Mouse (Mus musculus) heart, embryonic 15.5 days (tissue): ENCODE results near the gene Uts2. TPM values are rescaled to one million over a fixed set of nuclear protein-coding genes. Genes with fewer than 3 reads are reported as not detected.

ENCODE experiments used
- ATAC-seq: fragments of 200-750 bp; cut with Nextera tagmentation; replicated peaks from 2 replicates; pipeline ENCODE4 v1.8.0; 2017; ENCODE audit warnings: low read depth, moderate TSS enrichment; ENCODE audit not compliant: insufficient number of reproducible peaks, insufficient read depth, low FRiP score
- H3K27ac ChIP-seq: fragments of 300-500 bp; sonication (generic); 2 replicates; pipeline ENCODE4 v1.5.1; 2015; ENCODE audit warnings: mild to moderate bottlenecking, inconsistent platforms
- H3K27me3 ChIP-seq: fragments of 300-500 bp; sonication (generic); 2 replicates; pipeline ENCODE4 v1.6.1; 2015; ENCODE audit warnings: inconsistent platforms
- H3K36me3 ChIP-seq: fragments of 300-500 bp; sonication (generic); 2 replicates; pipeline ENCODE4 v1.6.1; 2015; ENCODE audit warnings: mild to moderate bottlenecking, inconsistent platforms
- H3K4me1 ChIP-seq: fragments of 300-500 bp; sonication (generic); replicated peaks from 2 replicates; pipeline ENCODE4 v1.6.1; 2015; ENCODE audit warnings: inconsistent platforms
- H3K4me2 ChIP-seq: fragments of 300-500 bp; sonication (generic); 2 replicates; pipeline ENCODE4 v1.6.1; 2015; ENCODE audit warnings: inconsistent platforms, mild to moderate bottlenecking, moderate library complexity
- H3K4me3 ChIP-seq: fragments of 300-500 bp; sonication (generic); 2 replicates; pipeline ENCODE4 v1.5.1; 2015; ENCODE audit warnings: mild to moderate bottlenecking, inconsistent platforms
- H3K9ac ChIP-seq: fragments of 300-500 bp; sonication (generic); 2 replicates; pipeline ENCODE4 v1.6.1; 2015; ENCODE audit warnings: mild to moderate bottlenecking, inconsistent platforms
- H3K9me3 ChIP-seq: fragments of 300-500 bp; sonication (generic); replicated peaks from 2 replicates; pipeline ENCODE4 v1.6.1; 2016; ENCODE audit warnings: inconsistent platforms
- WGBS: fragments of 180-500 bp; shearing (Covaris S2); methylation state at CpG from one replicate; pipeline ENCODE4 v1.1.7; 2015; ENCODE audit warnings: mixed read lengths; 5-methylcytosine and 5-hydroxymethylcytosine counted together
- polyA plus RNA-seq: library from polyadenylated mRNA; unstranded; fragments of >200 nt; fragmentation: Nextera tagmentation; extraction: Ambion mirVana; gene quantifications from 2 replicates; pipeline ENCODE4 v1.2.1, GENCODE M21; 2015

Uts2 gene
- polyA plus RNA-seq, 1 experiment from 2014 or later = not detected

GRCm38 (mm10) chr4:150973264-150973663 is 23.6 kb upstream of the Uts2 start:
- Histone ChIP-seq H3K9ac (no peak overlapping the region), H3K4me2 (no peak overlapping the region), H3K27me3 (no peaks in the 10 kb centered on the region), H3K9me3 (no peaks in the 10 kb centered on the region), H3K27ac (no peak overlapping the region), H3K4me1 (no peaks in the 10 kb centered on the region), H3K36me3 (no peaks in the 10 kb centered on the region), H3K4me3 (no peak overlapping the region)
- WGBS = 72% methylated on average over 8 of the region's 8 CpGs
- no peak for ATAC-seq

GRCm38 (mm10) chr4:150975145-150975544 is 21.8 kb upstream of the Uts2 start:
- no peak for ATAC-seq
- Histone ChIP-seq H3K36me3 (no peaks in the 10 kb centered on the region), H3K27ac (no peak overlapping the region), H3K4me1 (no peaks in the 10 kb centered on the region), H3K4me3 (no peak overlapping the region), H3K27me3 (no peaks in the 10 kb centered on the region), H3K9me3 (no peaks in the 10 kb centered on the region), H3K9ac (no peak overlapping the region), H3K4me2 (no peak overlapping the region)
- WGBS = 28% methylated on average over 1 of the region's 1 CpGs

GRCm38 (mm10) chr4:150978156-150978910 is 18.6 kb upstream of the Uts2 start:
- Histone ChIP-seq H3K4me3 (no peak overlapping the region), H3K9ac (no peak overlapping the region), H3K36me3 (no peaks in the 10 kb centered on the region), H3K27ac (no peak overlapping the region), H3K4me1 (no peaks in the 10 kb centered on the region), H3K9me3 (no peaks in the 10 kb centered on the region), H3K27me3 (no peaks in the 10 kb centered on the region), H3K4me2 (no peak overlapping the region)
- WGBS = 83% methylated on average over 21 of the region's 21 CpGs
- ATAC-seq = no peak

GRCm38 (mm10) chr4:150979455-150979854 is 17.4 kb upstream of the Uts2 start:
- Histone ChIP-seq H3K27ac (no peak overlapping the region), H3K4me1 (no peaks in the 10 kb centered on the region), H3K27me3 (no peaks in the 10 kb centered on the region), H3K36me3 (no peaks in the 10 kb centered on the region), H3K4me2 (no peak overlapping the region), H3K4me3 (no peak overlapping the region), H3K9ac (no peak overlapping the region), H3K9me3 (no peaks in the 10 kb centered on the region)
- ATAC-seq = no peak
- 72% methylated on average over 9 of the region's 9 CpGs for WGBS

GRCm38 (mm10) chr4:150980153-150980552 is 16.7 kb upstream of the Uts2 start:
- H3K9ac ChIP-seq = no peak overlapping the region
- WGBS = 82% methylated on average over 5 of the region's 5 CpGs
- H3K4me2 ChIP-seq = no peak overlapping the region
- ATAC-seq = no peak
- H3K4me3 ChIP-seq = no peak overlapping the region
- no peaks in the 10 kb centered on the region for H3K36me3 ChIP-seq
- H3K9me3 ChIP-seq = no peaks in the 10 kb centered on the region
- no peaks in the 10 kb centered on the region for H3K4me1 ChIP-seq
- no peak overlapping the region for H3K27ac ChIP-seq
- H3K27me3 ChIP-seq = no peaks in the 10 kb centered on the region

- no peaks in the 10 kb centered on the region for H3K4me1 ChIP-seq
- no peaks in the 10 kb centered on the region for H3K9me3 ChIP-seq
- H3K4me3 ChIP-seq = no peak overlapping the region
- no peak overlapping the region for H3K27ac ChIP-seq
- WGBS = 45% methylated on average over 6 of the region's 6 CpGs
- H3K36me3 ChIP-seq = no peaks in the 10 kb centered on the region
- H3K9ac ChIP-seq = no peak overlapping the region
- ATAC-seq = no peak
- H3K4me2 ChIP-seq = no peak overlapping the region
- H3K27me3 ChIP-seq = no peaks in the 10 kb centered on the region
Measured at GRCm38 (mm10) chr4:150990148-150990547, 6.7 kb upstream of the Uts2 start.

- WGBS = 88% methylated on average over 9 of the region's 9 CpGs
- Histone ChIP-seq H3K36me3 (no peaks in the 10 kb centered on the region), H3K4me3 (no peak overlapping the region), H3K9ac (no peak overlapping the region), H3K27me3 (no peaks in the 10 kb centered on the region), H3K9me3 (no peaks in the 10 kb centered on the region), H3K4me2 (no peak overlapping the region), H3K4me1 (no peaks in the 10 kb centered on the region), H3K27ac (no peak overlapping the region)
- no peak for ATAC-seq
Measured at GRCm38 (mm10) chr4:150998626-150999025, 1.7 kb downstream of the Uts2 start.

- no peak overlapping the region for H3K27ac ChIP-seq
- no peak overlapping the region for H3K4me2 ChIP-seq
- H3K36me3 ChIP-seq = peaks cover 5% of the 10 kb centered on the region; the same call in 1 of the 2 replicates
- no peak overlapping the region for H3K4me3 ChIP-seq
- no peak overlapping the region for H3K9ac ChIP-seq
- no peaks in the 10 kb centered on the region for H3K4me1 ChIP-seq
- no peak for ATAC-seq
- H3K27me3 ChIP-seq = no peaks in the 10 kb centered on the region
- no peaks in the 10 kb centered on the region for H3K9me3 ChIP-seq
- WGBS = 60% methylated on average over 13 of the region's 13 CpGs
Measured at GRCm38 (mm10) chr4:151001397-151001796, 4.5 kb downstream of the Uts2 start.

- no peak overlapping the region for H3K4me2 ChIP-seq
- no peak for ATAC-seq
- no peaks in the 10 kb centered on the region for H3K9me3 ChIP-seq
- no peaks in the 10 kb centered on the region for H3K27me3 ChIP-seq
- WGBS = 87% methylated on average over 13 of the region's 13 CpGs
- H3K36me3 ChIP-seq = peaks cover 10% of the 10 kb centered on the region; the same call in 1 of the 2 replicates
- H3K27ac ChIP-seq = no peak overlapping the region
- no peak overlapping the region for H3K9ac ChIP-seq
- H3K4me1 ChIP-seq = no peaks in the 10 kb centered on the region
- H3K4me3 ChIP-seq = no peak overlapping the region
Measured at GRCm38 (mm10) chr4:151005656-151006318, 8.9 kb downstream of the Uts2 start.

GRCm38 (mm10) chr4:151006945-151007344 is 10.0 kb downstream of the Uts2 start:
- Histone ChIP-seq H3K36me3 (peaks cover 10% of the 10 kb centered on the region; the same call in 1 of the 2 replicates), H3K9me3 (no peaks in the 10 kb centered on the region), H3K9ac (no peak overlapping the region), H3K4me3 (no peak overlapping the region), H3K4me1 (no peaks in the 10 kb centered on the region), H3K4me2 (no peak overlapping the region), H3K27ac (no peak overlapping the region), H3K27me3 (no peaks in the 10 kb centered on the region)
- ATAC-seq = no peak
- WGBS = 63% methylated on average over 6 of the region's 6 CpGs

GRCm38 (mm10) chr4:151010316-151010715 is 13.4 kb downstream of the Uts2 start:
- ATAC-seq = no peak
- H3K9ac ChIP-seq = no peak overlapping the region
- no peaks in the 10 kb centered on the region for H3K4me1 ChIP-seq
- H3K4me2 ChIP-seq = no peak overlapping the region
- no peak overlapping the region for H3K27ac ChIP-seq
- H3K9me3 ChIP-seq = no peaks in the 10 kb centered on the region
- no peaks in the 10 kb centered on the region for H3K27me3 ChIP-seq
- WGBS = 84% methylated on average over 7 of the region's 7 CpGs
- H3K36me3 ChIP-seq = peaks cover 10% of the 10 kb centered on the region; the same call in 1 of the 2 replicates
- H3K4me3 ChIP-seq = no peak overlapping the region

GRCm38 (mm10) chr4:151015946-151016345 is 19.0 kb downstream of the Uts2 start:
- no peak for ATAC-seq
- 81% methylated on average over 10 of the region's 10 CpGs for WGBS

More at GRCm38 (mm10) chr4:151015946-151016345, 19.0 kb downstream of the Uts2 start:
- no peak overlapping the region for H3K9ac ChIP-seq
- peaks cover 23% of the 10 kb centered on the region for H3K36me3 ChIP-seq
- H3K4me2 ChIP-seq = no peak overlapping the region
- no peaks in the 10 kb centered on the region for H3K9me3 ChIP-seq
- H3K4me1 ChIP-seq = no peaks in the 10 kb centered on the region
- no peak overlapping the region for H3K4me3 ChIP-seq
- H3K27me3 ChIP-seq = no peaks in the 10 kb centered on the region
- no peak overlapping the region for H3K27ac ChIP-seq
